Mouse (Mus musculus) olfactory bulb, adult 2 months (tissue): ENCODE results near the gene Usp12. TPM values are rescaled to one million over a fixed set of nuclear protein-coding genes. Genes with fewer than 3 reads are reported as not detected.
A peak's percentile ranks its signal among the peaks of the same experiment; 100 is the strongest.

Experiments
- H3K27ac ChIP-seq: fragments of 200-500 bp; 2 replicates; pipeline ENCODE4 v1.5.1; 2012; ENCODE audit warnings: low read depth, low read length; ENCODE audit not compliant: insufficient read depth
- H3K4me1 ChIP-seq: fragments of 200-500 bp; 2 replicates; pipeline ENCODE4 v1.6.1; 2012; ENCODE audit warnings: low read length; ENCODE audit not compliant: control insufficient read depth, insufficient read depth
- H3K4me3 ChIP-seq: fragments of 200-500 bp; 2 replicates; pipeline ENCODE4 v1.5.1; 2012; ENCODE audit warnings: mild to moderate bottlenecking, low read depth, low read length, moderate library complexity; ENCODE audit not compliant: insufficient read depth
- CTCF ChIP-seq: fragments of 200-500 bp; IDR thresholded peaks from 2 replicates; pipeline ENCODE4 v1.5.1; 2012; ENCODE audit warnings: low read depth, mild to moderate bottlenecking, low read length, moderate library complexity; ENCODE audit not compliant: insufficient read depth
- POLR2A ChIP-seq: fragments of 200-500 bp; IDR thresholded peaks from 2 replicates; pipeline ENCODE4 v1.6.1; 2012; ENCODE audit warnings: mild to moderate bottlenecking, low read depth, low read length, moderate library complexity; ENCODE audit not compliant: insufficient read depth
- WGBS: fragments of 180-500 bp; shearing (Covaris S2); methylation state at CpG from one replicate; pipeline ENCODE4 v1.1.7; 2018; 5-methylcytosine and 5-hydroxymethylcytosine counted together
- polyA plus RNA-seq: library from polyadenylated mRNA; stranded (reverse); fragments of >200 nt; gene quantifications from 2 replicates; pipeline ENCODE4 v1.2.4, GENCODE M21; 2012; ENCODE audit warnings: low replicate concordance; ENCODE audit not compliant: missing spikeins, insufficient read depth, insufficient read length

Usp12 gene
- polyA plus RNA-seq, 1 experiment = not detected

- no peak overlapping the region for H3K27ac ChIP-seq
- no peak overlapping the region for H3K4me3 ChIP-seq
- H3K4me1 ChIP-seq = peaks cover 3% of the 10 kb centered on the region
- 82% methylated on average over 27 of the region's 27 CpGs for WGBS
- TF ChIP-seq CTCF = no peak
- TF ChIP-seq POLR2A = no peak
These were observed 75.0 kb downstream of the Usp12 start for GRCm38 (mm10) chr5:146719584-146720356.

- peaks cover 3% of the 10 kb centered on the region; the same call in 1 of the 2 replicates for H3K4me1 ChIP-seq
- H3K27ac ChIP-seq = no peak overlapping the region
- WGBS = 93% methylated on average over 12 of the region's 12 CpGs
- TF ChIP-seq CTCF (no peak), POLR2A (no peak)
- no peak overlapping the region for H3K4me3 ChIP-seq
These were observed 81.0 kb downstream of the Usp12 start for GRCm38 (mm10) chr5:146713836-146714235.

- no peak for TF ChIP-seq POLR2A
- H3K4me3 ChIP-seq = no peak overlapping the region
- H3K27ac ChIP-seq = no peak overlapping the region
- 43% methylated on average over 10 of the region's 10 CpGs for WGBS
- H3K4me1 ChIP-seq = peaks cover 3% of the 10 kb centered on the region; the same call in 1 of the 2 replicates
These were observed 81.7 kb downstream of the Usp12 start for GRCm38 (mm10) chr5:146713088-146713487.

GRCm38 (mm10) chr5:146712282-146712918, 82.4 kb downstream of the Usp12 start:
- Histone ChIP-seq H3K4me3 (no peak overlapping the region), H3K27ac (no peak overlapping the region), H3K4me1 (peaks cover 3% of the 10 kb centered on the region; the same call in 1 of the 2 replicates)
- TF ChIP-seq POLR2A = no peak
- TF ChIP-seq CTCF = no peak
- WGBS = 54% methylated on average over 18 of the region's 18 CpGs

GRCm38 (mm10) chr5:146709361-146709760, 85.4 kb downstream of the Usp12 start:
- Histone ChIP-seq H3K27ac (no peak overlapping the region), H3K4me1 (peaks cover 3% of the 10 kb centered on the region; the same call in 1 of the 2 replicates), H3K4me3 (no peak overlapping the region)
- TF ChIP-seq POLR2A (no peak), CTCF (no peak)
- 70% methylated on average over 3 of the region's 3 CpGs for WGBS

- TF ChIP-seq CTCF (0 out of 2 replicates have a peak, but pooled peaks have one; percentile 9), POLR2A (no peak)
- Histone ChIP-seq H3K4me3 (no peak overlapping the region), H3K27ac (no peak overlapping the region), H3K4me1 (no peaks in the 10 kb centered on the region)
- WGBS = 9% methylated on average over 12 of the region's 12 CpGs
These were observed 88.9 kb downstream of the Usp12 start for GRCm38 (mm10) chr5:146705815-146706408.

GRCm38 (mm10) chr5:146705411-146705810, 89.4 kb downstream of the Usp12 start:
- no peak for TF ChIP-seq CTCF
- WGBS = 72% methylated on average over 6 of the region's 6 CpGs
- no peak overlapping the region for H3K4me3 ChIP-seq

GRCm38 (mm10) chr5:146704241-146704640, 90.6 kb downstream of the Usp12 start:
- no peak overlapping the region for H3K4me3 ChIP-seq
- WGBS = 95% methylated on average over 4 of the region's 4 CpGs

More at GRCm38 (mm10) chr5:146705411-146705810, 89.4 kb downstream of the Usp12 start:
- Histone ChIP-seq H3K27ac (no peak overlapping the region), H3K4me1 (no peaks in the 10 kb centered on the region)

GRCm38 (mm10) chr5:146703710-146704121, 91.1 kb downstream of the Usp12 start:
- Histone ChIP-seq H3K4me3 (no peak overlapping the region), H3K4me1 (no peaks in the 10 kb centered on the region), H3K27ac (no peak overlapping the region)
- no peak for TF ChIP-seq POLR2A
- TF ChIP-seq CTCF = no peak
- 93% methylated on average over 8 of the region's 8 CpGs for WGBS

More at GRCm38 (mm10) chr5:146704241-146704640, 90.6 kb downstream of the Usp12 start:
- TF ChIP-seq CTCF (no peak), POLR2A (no peak)
- Histone ChIP-seq H3K4me1 (no peaks in the 10 kb centered on the region), H3K27ac (no peak overlapping the region)
